Mouse (Mus musculus) adrenal gland, postnatal 10 days (tissue): ENCODE results near the gene Dnajc5. TPM values are rescaled to one million over a fixed set of nuclear protein-coding genes. Genes with fewer than 3 reads are reported as not detected.
A peak's percentile ranks its signal among the peaks of the same experiment; 100 is the strongest.

Experiments used
- DNase-seq: peaks from one replicate; pipeline ENCODE4 v3.0.0; 2021; ENCODE audit warnings: mixed read lengths
- total RNA-seq, 2 experiments: library from RNA; stranded (reverse); gene quantifications; 2 replicates each; pipeline ENCODE4 v1.2.3; 2021

Gene Dnajc5
- total RNA-seq, 2 experiments from 2014 or later: 89.0 to 91.5 TPM

DNA sequence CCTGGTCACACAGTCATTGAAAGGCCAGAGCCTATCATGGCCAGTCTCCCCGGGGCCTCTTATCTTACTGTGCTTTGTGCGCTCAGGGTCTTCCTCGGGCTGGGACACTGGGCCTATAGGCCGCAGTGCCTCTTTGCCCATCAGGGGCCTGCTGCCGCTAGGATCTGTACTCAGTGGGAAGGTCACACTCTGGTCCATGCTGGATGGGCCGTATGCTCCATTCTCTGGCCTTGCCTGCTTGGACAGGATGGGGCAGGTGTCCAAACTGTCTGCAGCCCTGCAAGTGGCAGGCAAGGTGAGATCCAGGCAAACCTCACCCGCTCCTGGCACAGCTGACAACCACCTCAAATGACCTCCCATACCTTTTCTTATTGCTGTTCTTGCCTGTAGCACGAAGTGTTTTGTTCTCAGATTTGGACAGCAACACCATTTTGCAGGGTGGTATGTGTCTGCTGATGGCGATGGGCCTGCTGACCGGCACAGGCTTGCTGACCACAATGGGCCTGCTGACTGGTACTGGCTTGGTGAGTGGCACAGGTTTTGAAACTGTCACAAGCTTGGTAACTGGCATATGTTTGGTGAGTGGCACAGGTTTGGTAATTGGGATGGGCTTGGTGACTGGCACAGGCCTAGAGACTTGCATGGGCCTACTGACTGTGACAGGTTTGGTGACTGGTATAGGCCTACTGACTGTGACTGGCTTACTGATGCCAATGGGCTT, 68.9 kb downstream of the Dnajc5 start:
- no peak for DNase-seq

DNA sequence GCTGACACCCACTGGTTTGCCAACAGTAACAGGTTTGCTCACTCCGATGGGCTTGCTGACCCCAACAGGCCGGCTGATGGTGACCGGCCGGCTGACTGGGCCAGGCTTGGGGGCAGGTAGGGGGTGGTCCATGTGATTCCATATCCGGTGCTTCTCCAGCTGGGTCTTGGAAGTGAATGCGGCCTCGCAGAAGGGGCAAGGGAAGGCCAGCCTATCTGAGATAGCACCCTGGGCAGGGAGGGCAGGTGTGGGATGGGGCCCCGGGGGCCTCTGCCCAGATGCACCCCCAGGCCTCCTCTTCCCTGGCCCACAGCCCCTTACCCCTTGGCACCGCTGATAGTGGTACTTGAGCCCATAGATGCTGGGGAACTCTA, 69.4 kb downstream of the Dnajc5 start:
- no peak for DNase-seq

DNA sequence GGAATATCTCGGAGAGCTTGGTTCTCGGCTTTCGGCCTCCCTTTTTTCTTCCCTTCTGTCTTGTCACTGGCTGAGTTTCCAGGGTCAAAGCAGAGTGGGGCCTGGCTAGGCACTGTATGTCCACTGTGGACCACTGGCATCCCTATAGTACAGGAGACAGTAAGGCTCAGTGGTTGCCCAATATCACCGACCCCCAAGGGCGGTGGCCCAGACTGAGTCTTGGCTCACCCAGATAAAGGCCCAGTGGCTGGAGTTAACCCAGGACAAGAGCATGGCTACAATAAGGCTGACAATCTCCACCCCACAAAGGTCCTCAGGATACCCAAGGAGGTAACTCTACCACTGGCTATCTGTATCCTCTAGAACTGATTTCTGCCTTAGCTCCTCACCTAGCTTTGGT, 70.2 kb downstream of the Dnajc5 start:
- DNase-seq: no peak

DNA sequence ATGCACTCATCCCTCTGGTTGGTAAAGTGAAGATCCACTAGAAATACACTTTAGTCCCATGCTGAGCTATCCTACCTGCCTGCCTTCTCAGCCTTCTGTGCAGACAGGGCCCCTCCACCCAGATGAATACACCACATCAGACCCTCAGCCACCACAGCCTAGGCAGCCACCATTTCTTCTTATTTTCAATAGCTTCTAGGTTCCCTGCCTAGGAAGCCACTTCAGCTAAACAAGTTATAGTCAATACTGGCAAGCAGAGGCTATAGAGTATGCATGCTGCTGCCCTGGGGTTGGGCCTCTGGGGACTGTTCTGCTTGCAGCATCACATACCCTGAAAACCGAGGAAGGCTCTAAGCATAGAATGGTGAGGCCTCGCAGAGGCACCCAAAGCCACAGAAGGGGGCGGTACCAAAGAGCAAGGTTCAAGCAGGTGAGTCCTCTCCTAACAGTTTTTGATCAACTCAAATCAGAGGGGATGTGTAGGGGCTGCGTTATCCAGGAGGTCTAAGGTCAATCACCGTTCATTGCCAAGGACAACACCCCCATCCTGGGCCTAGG, 71.3 kb downstream of the Dnajc5 start, which contains the start of gene Prpf6:
Gene Prpf6, plus strand, starts transcription at position 341 of the 558 bp plus-strand sequence.
- DNase-seq: no peak

DNA sequence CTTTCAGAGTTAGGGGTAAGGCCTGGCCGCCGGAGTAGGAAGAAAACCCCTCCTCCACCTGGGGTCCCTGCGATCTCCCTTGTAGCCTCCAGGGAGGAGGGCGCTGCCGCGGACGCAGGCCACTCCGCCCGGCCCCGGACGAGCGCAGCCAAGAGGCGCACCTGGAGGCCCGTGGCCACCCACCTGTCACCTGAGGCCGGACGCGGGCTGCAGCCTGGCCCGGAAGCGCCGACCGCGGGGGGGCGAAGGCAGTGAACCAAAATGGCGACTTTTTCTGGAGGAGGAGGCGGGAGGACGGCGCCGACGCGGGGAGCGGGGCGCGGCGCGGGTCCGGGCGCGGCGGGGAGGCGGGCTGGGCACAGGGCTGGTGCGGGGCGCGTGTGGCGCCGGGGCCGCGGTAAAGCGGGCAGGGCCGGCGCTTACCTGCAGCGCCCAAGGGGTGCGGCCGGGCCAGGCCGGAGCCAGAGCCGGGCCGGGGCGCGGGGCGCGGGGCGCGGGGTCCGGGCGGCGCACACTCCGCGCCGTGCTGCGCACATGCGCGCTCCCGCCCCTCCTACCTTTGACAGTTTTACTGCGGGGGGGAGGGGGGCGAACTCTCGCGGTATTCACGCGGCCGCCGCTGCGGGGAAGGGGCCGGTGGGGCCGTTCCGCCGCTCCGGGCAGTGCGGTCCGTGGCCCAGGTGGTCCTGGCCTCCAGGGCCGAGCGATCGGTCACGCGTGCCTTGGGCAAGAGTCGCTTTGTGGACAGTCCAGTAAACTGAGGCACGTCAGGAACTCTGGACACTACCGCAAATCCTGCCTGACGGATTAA, 72.2 kb downstream of the Dnajc5 start, which contains the start of gene Zfp512b:
Gene Zfp512b, minus strand, starts transcription at position 573 of the 811 bp plus-strand sequence.
- DNase-seq: peak; percentile 87

DNA sequence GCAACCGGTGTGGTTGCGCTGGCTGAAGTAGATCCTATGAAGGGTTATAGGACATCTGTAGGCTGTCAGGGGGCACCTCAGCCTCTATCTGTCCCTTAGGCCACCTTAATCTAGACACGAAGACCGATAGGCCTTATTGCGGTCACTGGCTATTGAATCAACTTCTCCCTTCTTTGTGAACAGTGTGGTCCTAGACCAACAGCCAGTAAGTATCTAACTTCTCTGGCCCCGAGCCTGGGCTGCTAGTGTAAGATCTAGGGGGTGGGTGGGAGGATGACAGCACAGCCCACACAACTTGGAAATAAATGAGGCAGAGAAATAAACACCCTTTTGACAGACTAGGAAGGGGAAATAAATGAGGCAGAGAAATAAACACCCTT, 72.7 kb downstream of the Dnajc5 start:
- no peak for DNase-seq

DNA sequence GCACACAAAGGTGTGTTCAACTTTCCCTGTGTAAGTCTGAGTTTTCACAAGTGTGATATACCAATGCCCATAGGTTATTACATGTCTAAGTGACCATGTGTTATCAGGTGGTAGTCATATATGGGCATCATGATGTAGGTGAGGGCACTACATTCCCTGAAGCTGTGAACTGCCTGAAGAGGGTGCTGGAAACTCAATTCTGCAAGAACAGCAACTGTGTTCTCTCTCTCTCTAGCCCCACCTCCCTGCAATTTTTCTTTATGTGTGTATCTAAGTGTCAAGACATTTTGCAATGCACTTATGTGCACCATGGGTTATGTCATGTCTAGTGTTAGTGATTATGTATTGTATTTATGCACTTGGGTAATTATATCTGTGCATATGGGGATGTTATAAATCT, 73.7 kb downstream of the Dnajc5 start:
- DNase-seq: no peak

DNA sequence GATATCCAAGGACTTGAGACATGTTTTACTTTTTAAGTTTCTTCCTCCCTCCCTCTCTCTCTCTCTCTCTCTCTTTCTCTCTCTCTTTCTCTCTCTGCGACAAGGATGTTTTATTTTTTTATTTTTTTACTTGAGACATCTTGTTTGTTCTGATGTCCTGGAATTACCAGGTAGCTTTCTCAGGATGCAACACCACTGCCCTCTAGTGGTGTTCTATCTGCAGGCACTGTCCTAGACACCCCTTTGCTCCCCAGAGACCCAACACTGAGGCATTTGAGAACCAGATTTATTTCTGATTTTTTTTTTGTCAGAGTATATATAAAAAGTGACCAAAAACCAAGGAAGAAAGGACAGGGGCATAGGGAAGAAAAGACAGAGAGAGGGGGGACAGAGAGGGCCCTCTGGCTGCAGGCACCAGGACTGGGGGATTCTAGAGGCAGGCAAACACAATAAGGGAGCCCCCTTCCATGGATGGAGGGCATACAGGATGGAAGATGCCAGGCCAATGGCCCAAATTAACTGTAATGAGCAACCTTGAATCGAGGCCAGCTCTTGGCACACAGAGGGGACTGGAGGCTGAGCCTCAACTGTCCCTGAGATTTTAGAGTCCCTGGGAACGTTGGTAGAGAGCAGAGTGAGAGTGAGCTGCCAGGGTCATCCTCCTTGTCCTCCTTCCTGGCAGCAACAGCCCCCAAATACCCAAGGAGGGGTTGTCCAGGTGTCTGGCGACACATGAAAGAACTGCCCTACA, 74.8 kb downstream of the Dnajc5 start:
- DNase-seq: peak; percentile 82

DNA sequence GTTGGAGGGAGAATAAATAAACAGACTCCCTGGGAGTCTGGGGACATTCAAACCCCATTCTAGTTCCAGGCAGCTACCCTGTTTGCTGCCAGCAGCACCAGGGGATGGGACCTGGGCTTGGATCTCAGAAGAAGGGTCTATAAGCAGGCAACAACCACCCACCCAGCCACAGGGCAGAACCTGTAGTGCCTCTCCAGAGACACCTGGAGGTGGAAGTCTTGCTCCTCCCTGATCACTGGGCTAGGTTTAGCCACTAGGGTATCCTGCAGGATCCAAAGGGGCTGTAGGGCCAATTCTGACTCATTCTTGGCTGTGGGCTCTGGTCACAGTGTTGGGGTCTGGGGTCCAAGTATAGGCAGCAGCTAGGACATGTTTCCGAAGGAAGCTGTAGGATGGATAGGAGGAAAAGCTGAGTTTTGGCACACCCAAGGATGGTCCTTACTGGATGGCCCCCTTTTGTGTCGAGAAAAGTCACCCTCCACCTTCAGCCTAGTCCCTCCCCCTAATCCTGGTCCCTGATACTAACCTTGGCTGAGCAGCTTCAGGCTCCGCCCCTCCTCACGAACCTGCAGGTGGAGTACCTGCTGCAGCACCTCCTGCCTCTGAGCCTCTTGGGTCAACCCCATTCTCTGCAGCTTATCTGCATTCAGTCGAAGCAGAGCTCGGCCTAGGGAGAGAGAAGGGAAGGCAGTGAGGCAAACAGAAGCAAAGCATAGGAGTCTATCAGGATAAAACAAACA, 76.1 kb downstream of the Dnajc5 start:
- no peak for DNase-seq

DNA sequence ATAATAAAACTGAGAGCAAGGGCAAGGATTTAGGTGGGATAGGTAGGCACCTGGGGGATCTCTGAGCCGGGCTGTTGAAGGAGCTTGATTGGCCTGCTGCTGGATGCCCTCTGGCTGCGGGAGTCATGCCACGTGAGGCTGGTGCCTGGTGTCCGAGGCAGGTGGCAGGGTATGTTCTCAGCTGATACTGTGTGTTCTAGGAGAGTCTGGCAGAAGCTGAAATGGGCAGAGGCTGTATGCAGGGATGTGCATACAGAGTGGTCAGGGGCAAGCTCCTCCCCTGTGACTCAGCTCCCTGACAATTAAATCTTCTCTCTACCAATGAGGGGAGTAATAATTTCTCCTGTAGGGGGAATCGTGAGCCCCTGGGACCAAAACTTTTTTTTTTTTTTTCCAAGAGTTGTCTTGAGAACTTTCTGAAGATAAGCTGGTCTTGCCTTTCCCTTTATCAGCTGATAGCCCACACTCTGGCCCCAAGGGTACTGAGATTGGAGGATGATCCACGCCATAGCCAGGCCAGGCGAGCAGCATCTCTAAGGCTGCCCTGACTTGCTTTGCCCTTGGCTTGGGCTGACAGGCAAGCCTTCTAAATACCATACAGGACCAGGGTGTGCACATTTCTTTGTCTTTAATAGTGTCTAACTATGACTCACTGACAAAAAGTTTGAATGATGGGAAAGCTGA, 77.2 kb downstream of the Dnajc5 start:
- peak; percentile 53 for DNase-seq

DNA sequence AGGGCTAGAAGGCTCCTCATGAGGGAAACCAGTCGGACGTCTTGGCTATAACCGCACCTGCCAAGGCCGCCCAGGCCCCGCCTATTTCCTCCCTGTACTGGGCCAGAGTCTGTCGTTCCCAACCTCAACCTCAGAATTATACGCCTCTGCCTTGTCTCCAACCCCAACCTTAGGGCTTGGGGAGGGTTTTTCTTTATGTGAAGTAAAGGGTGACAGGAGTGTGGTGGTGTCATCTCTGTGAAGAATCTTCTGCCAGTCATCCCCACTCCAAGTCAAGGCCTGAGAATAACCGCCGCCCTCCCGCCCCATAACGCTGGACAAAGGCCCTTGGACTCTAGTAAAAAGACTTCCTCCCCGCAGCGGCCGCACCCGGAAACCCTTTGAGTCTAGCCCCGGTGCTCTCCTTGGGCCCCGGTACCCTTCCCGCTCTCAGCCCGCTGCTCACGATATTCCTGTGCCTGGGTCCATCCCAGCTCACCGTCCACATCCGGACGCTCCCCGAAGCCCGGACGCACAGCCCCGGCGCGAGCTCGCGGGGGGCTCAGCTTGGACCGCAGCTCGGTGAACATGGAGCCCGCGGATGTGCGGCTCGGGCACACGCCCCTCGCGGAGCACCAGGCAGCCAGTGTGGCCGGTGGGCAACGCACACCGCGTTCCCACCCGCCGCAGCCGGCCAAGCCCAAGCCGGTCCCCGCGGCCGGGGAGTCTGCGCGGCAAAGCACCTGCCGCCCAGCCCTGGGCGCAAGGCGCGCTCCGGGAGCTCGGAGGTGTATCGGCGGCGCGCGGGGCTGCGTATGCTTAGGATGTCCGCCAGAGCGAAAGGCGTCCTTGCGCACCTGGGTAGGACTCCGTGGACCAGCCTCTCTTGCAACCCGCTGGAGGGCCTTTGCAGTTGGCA, 78.4 kb downstream of the Dnajc5 start, which contains the start of gene Samd10:
Gene Samd10, minus strand, starts transcription at position 759 of the 898 bp plus-strand sequence.
- DNase-seq: peak; percentile 73

DNA sequence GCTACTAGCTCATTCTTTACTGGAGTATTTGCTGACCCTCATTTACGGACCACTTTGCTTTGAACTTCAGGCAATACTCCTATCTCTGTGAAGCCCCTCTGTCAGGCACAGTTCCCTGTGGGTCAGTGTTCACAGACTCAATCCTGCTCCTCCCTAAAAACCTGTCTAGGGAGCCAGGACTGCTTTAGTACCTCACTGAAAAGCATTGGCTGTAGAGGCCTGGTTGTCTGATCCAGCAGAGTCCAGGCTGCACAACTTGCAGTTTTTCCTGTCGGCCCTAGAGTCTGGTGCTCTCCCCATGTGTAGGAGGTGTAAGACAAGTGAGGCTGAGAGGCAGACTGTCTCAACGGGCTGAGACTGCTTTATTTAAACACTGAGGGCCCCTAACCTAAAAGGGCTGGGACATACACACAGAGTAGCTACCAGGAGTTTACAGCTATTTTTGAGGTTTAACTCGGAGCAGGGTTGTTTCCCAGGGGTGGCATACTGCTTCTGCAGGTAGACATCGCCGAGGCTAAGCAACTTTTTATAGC, 80.0 kb downstream of the Dnajc5 start:
- DNase-seq: no peak

DNA sequence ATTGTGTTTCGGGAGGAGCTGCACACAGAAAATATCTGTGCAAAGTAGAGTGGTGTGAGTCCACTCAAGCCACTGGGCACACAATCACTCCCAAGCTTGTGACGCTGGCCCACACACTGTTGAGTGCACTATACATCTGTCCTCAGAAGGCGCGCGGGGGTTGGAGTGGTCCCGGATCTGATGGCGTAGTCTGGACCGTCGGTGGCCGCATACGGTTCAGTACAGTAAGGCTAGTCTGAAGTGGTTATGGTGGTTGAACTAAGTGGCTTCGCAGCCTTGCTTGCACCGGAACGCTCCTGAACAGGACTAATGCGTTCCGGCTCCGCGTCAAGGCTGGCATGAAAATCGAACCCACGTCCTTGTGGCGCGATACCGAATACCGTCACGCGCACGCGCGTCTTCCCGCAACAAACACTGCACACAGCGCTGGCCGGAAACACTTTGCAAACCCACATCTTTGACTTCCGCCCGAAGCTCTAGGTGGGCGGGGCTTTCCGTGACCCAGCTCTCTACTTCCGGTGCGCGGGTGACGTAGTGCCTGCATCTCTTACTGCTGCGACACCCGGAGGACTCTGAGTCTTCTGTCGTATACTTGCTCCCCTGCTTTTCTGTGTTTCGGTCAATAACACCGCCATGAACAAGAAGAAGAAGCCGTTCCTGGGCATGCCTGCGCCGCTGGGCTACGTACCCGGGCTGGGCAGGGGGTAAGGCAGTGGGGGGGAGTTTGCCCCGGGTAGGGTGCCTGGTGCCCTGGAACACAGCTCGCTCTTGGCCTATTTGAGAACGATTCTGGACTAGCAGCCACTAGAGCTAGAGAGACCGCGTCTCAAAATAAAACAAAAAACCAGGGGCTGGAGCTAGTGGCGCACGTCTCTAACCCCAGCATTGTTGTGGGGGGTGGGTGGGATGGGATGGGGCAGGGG, 80.8 kb downstream of the Dnajc5 start:
- DNase-seq: peak; percentile 97

DNA sequence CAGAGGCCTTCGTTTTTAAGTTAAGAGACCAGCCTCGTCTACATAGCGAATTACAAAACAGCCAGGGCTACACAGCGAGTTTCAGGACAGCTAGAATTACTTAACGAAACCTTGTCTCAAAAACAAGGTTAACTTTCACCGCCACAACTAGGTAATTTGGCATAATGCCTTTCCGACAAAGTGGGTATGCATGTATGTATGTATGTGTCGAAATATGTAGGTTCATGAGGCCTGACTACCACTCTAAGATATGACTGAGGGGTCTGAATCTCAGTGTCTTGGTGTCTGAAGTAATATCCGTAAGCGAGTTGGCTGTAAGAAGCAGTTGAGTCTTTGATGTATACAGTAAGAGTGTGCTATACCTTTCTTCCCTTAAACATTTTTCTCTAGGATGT, 81.5 kb downstream of the Dnajc5 start:
- no peak for DNase-seq

DNA sequence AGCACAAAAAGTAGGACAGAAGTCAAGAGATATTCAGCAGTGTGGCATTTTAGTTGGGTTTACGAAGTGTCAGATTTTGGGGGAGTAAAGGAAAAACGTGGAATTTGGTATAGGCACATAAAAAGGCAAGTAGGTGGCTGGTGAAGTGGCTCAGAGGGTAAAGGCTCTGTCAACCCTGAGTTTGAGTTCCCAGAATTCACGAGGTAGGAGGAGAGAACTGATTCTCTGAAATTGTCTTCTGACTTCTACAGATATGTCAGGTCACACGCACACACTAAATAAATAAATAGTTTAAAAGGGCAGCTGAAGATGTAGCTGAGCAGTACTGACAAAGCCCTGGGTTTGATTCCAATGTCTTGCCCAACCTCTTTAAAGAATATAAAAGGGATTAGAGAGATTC, 82.1 kb downstream of the Dnajc5 start:
- DNase-seq: no peak
